Mouse (Mus musculus) adrenal gland (tissue): ENCODE results near the gene Pagr1b.

Source experiments
- intact Hi-C: fragments of 180-260 bp; cut with DNase I; formaldehyde crosslinking; loops from one replicate; pipeline ENCODE4 v1.15.1; 2025

Pagr1b gene

DNA sequence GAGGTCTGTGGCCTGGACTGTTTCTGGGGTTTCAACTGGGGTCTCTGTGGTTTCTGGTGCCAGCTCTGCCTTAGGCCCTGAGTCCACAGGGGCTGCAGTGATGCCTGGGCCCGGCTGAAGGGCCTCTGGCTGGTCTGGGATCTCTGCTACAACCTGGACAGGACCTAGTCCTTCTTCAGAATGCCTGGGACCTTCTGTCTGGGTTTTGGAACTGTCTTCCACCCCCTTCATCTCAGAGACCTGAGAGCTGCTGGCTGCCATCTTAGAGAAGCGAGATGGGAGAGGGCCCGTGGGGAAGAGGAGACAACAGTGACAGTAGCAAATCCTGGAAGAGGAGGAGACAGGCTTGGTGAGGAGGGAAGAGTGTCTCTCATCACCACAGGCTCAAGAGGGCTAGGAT lies 3.7 kb upstream of the Pagr1b start:
- intact Hi-C loops, result no loop called here

DNA sequence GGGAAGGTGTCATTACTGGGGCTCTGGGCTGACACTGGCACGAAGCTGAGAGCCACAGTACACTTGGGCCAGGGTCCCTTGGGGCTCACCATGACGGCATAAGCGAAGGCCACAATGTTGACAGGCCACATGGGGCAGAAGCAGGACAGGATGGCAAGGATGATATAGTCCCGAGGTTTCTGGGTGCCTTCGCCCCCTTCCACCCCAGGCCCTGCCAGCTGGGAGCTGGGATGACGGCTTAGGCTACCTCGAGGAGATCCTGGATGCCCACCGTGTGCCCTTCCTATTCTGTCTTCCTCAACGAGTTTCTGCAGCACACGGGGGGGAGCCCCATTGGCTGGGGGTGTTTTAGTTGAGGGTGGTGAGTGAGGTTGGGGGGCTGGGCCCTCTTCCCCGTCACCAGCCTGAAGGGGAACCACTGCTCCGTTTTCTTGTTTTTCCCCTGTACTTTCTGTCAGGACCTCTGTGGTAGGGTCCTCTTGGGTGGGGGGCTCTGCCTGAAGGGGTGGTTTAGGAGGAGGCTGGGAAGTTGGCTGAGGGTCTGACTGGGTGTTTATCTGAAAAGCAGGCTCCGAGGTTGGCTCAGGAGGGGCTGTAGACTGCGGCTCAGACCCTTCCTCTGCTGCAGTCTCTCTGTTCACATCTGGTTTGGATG lies 3.1 kb upstream of the Pagr1b start:
- intact Hi-C loops, result no loop called here

GRCm38 (mm10) chr7:127018416-127019305 lies 2.4 kb upstream of the Pagr1b start:
- intact Hi-C loops, result no loop called here

DNA sequence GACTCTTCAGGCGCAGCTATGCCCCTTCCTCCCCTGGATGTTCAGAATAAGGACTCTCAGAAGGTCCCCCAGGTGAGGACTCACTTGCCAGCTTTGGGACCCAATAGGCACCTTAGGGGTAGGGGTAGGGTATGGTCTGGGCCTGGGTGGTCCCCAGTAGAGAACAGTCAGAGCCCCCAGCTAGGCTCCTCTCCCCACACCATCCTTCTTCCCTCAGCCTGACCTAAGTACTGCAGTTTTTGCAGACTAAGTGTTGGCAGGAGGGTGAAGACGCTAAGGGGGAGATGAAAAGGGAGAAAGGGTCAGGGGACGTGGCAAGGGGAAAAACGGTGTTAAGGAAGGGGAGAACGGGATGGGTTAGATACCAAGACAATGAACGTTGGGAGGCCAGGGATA lies 1.7 kb upstream of the Pagr1b start:
- intact Hi-C loops, result no loop called here

GRCm38 (mm10) chr7:127016971-127017949 lies 976 bp upstream of the Pagr1b start, which contains the start of gene Pagr1a:
Pagr1a (minus strand) TSS chr7:127017352.
- intact Hi-C loops, result no loop called here

DNA sequence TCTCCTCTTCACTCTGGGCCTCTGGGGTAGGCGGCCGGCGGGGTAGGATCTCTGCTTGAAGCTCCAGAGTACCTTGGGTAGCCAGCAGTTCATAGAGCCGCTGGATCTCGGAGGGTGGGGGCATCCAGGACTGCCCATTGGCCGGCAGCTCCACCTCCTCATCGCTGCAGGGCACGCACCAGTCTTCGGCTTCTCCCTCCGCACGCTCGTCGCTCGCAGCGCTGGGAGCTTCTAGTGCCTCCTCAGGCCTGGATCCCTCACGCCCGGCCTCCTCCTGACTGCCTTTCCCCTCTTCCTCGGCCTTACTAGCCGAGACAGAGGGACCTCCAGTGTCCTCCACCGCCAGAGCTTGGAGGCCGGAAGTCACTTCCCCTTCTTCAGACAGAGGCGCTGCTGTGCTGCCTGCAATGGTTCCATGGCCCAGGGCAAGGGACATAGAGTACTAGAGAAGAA lies 228 bp upstream of the Pagr1b start:
- intact Hi-C loops, result no loop called here

GRCm38 (mm10) chr7:127016081-127016480 lies 203 bp downstream of the Pagr1b start:
- intact Hi-C loops, result no loop called here

GRCm38 (mm10) chr7:127014993-127015392 lies 1.3 kb downstream of the Pagr1b start:
- intact Hi-C loops, result loop anchor here (5.0 kb wide), 1 partner anchor 38 kb away; the partner anchor contains the start of genes Cdipt and Cdiptos

DNA sequence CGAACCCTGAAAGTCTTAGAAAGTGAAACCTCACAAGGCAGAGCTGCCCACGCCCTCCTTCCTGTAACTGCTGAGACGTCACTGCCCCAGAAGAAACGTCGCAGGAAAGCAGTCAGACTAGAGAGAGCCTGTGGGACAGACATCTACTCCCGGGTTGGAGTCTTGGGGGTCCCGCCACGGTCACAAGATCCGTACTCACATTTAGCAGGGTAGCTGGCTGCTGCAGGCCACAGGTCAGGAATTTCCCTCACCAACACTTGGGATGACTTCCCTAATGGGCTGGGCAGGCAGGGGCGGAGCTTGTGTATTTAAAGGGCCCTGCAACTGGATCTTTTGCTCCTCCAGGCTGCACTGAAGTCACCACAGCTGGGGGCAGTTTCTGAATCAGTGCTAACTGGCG lies 2.0 kb downstream of the Pagr1b start, which contains the start of gene Mvp:
TSS of gene Mvp (minus strand) at position 302 of the 400 bp plus-strand sequence.
- intact Hi-C loops, result loop anchor here (5.0 kb wide), 1 partner anchor 37 kb away; the partner anchor contains the start of genes Cdipt and Cdiptos

- intact Hi-C loops, result loop anchor here (5.0 kb wide), 1 partner anchor 36 kb away; the partner anchor contains the start of genes Cdipt and Cdiptos
Measured at GRCm38 (mm10) chr7:127013385-127013784, 2.9 kb downstream of the Pagr1b start.

DNA sequence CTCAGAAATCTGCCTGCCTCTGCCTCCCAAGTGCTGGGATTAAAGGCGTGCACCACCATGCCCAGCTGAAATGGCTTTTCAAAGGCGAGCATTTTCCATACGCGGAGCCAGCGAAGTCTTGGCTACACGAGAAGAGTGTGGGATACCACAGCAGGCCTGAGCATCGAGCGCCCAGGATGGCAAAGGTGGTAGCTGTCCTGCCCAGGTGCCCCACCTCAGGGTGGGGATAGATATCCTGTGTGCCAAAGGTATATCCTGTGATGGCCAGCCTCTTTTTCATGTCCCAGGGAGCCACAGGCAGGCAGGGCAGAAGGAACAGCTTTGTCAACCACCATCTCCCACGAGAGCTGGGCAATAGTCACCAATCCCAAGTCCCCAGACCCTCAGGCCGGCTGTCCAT lies 3.4 kb downstream of the Pagr1b start:
- intact Hi-C loops, result loop anchor here (5.0 kb wide), 1 partner anchor 36 kb away; the partner anchor contains the start of genes Cdipt and Cdiptos

GRCm38 (mm10) chr7:127012374-127012773 lies 3.9 kb downstream of the Pagr1b start:
- intact Hi-C loops, result loop anchor here (5.0 kb wide), 1 partner anchor 35 kb away; the partner anchor contains the start of genes Cdipt and Cdiptos

- intact Hi-C loops, result loop anchor here (5.0 kb wide), 1 partner anchor 34 kb away; the partner anchor contains the start of genes Cdipt and Cdiptos
Measured at GRCm38 (mm10) chr7:127011717-127012116, 4.6 kb downstream of the Pagr1b start.

GRCm38 (mm10) chr7:127011051-127011450 lies 5.2 kb downstream of the Pagr1b start:
- intact Hi-C loops, result loop anchor here (5.0 kb wide), 1 partner anchor 34 kb away; the partner anchor contains the start of genes Cdipt and Cdiptos

- intact Hi-C loops, result loop anchor here (5.0 kb wide), 1 partner anchor 32 kb away; the partner anchor contains the start of genes Cdipt and Cdiptos
Measured at GRCm38 (mm10) chr7:127009307-127010085, 6.8 kb downstream of the Pagr1b start.

DNA sequence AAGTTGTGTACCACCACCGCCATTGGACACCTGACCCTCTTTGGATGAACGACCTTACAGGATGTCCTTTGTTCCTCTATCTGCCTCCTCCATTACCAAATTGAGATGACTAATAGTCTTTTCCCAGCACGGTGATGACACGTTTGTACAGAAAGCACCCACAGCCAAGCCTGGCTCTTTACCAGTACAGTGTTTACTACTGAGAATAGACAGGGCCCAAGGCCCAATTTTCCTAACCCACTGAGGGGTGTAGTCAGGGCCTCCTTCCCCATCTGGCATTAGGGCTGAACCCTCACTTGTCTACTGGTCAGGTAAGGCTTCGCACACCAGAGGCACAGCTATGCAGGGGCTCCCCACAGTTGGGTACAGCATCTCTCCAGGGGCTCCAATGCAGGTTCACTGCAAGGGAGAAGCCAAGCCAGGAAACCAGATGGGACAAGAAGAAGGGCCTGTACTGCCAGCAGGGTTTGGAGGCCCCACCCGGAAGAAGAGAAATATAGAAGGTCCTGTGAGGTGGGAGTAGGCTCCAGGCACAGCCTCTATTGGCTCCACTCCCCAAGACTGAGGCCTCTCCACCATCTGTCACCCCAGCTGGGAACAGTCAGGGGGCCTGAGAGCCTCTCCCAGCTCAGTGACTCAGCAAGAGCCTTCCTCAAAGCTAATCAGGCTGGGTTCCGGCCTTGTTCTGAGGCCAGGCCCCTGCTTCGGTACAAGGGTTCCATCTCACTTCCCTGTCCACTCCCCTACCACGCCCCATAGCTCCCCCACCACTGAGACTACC lies 7.9 kb downstream of the Pagr1b start:
- intact Hi-C loops, result no loop called here

DNA sequence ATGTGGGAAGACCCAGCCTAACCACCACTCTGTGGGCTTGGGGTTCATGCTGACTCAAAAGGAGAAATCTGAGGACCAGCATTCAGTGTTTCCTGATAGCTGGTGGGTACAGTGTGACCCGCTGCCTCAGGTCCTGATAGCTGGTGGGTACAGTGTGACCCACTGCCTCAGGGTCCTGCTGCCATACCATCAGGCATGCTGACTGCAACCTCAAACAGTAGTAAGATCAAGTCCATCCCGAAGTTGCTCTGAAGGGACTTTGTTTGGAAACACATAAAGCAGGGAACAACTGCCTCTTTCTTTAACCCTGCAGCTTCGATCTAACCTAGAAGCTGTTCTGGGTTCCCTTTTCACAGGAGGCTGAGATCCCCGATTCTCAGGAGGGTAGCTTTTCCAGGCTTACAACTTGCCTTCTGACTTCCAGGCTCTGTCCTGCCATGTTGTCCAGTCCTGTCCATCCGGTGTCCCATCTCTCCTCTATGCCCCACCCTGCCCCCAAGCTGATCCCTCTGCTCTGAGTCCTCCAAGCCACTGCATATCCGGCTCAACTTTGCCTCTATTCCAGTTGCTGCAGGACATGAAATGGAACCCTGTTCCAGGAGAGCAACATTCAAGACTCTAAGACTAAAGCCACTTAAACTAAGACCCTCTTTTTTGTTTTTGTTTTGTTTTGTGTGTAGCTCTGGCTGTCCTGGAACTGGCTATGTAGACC lies 8.8 kb downstream of the Pagr1b start:
- intact Hi-C loops, result no loop called here
